Mouse (Mus musculus) erythroid progenitor cell, adult 5-6 weeks (primary cell): ENCODE measurements around the gene Il6ra. TPM values are rescaled to one million over a fixed set of nuclear protein-coding genes. Genes with fewer than 3 reads are reported as not detected.

Experiments
- ATAC-seq: replicated peaks from 2 replicates; pipeline ENCODE4 v1.8.0; 2016; ENCODE audit warnings: moderate number of reproducible peaks, mild to moderate bottlenecking, moderate TSS enrichment, inconsistent platforms; ENCODE audit not compliant: poor library complexity, low FRiP score, severe bottlenecking
- total RNA-seq, 2 experiments: library from RNA; stranded (forward) in 1 of 2; stranded (reverse) in 1 of 2; fragments of 150-400 nt in 1 of 2; fragments of 186-747, 209-891 nt in 1 of 2; gene quantifications; 2 replicates each; pipeline versions ENCODE4 v1.2.3 to v1.2.4; 2015 to 2017; ENCODE audit warnings: low replicate concordance in 2 of 2

Il6ra gene
- total RNA-seq, 2 experiments from 2014 or later: 2.3 to 10.5 TPM

GRCm38 (mm10) chr3:89817056-89817455 lies 95.9 kb downstream of the Il6ra start:
- no peak for ATAC-seq

Other genes starting within 250 kb of the Il6ra start
- 36.0 and 68.1 TPM in 2 replicates for gene Adar, start 198.2 kb downstream of the Il6ra start, total RNA-seq (2015; ENCODE audit: low replicate concordance)
- 63.2 and 84.3 TPM in 2 replicates for gene Adar, start 198.2 kb downstream of the Il6ra start, total RNA-seq (2017; ENCODE audit: low replicate concordance)
- not detected in 2 replicates for gene Chrnb2, start 148.6 kb downstream of the Il6ra start, total RNA-seq (2015; ENCODE audit: low replicate concordance)
- 0.13 and 0.23 TPM in 2 replicates for gene Chrnb2, start 148.6 kb downstream of the Il6ra start, total RNA-seq (2017; ENCODE audit: low replicate concordance)
- 19.1 and 23.1 TPM in 2 replicates for gene Ube2q1, start 139.6 kb downstream of the Il6ra start, total RNA-seq (2015; ENCODE audit: low replicate concordance)
- 13.3 and 17.6 TPM in 2 replicates for gene Ube2q1, start 139.6 kb downstream of the Il6ra start, total RNA-seq (2017; ENCODE audit: low replicate concordance)
- gene She, start 81.8 kb downstream of the Il6ra start, total RNA-seq (2015; ENCODE audit: low replicate concordance): not detected in 2 replicates
- gene She, start 81.8 kb downstream of the Il6ra start, total RNA-seq (2017; ENCODE audit: low replicate concordance): 0.13 TPM in 1 of 2 replicates, not detected in the other
- 1.8 TPM in 1 of 2 replicates, not detected in the other for gene Atp8b2, start 50.3 kb upstream of the Il6ra start, total RNA-seq (2015; ENCODE audit: low replicate concordance)
- gene Atp8b2, start 50.3 kb upstream of the Il6ra start, total RNA-seq (2017; ENCODE audit: low replicate concordance): 1.2 and 2.1 TPM in 2 replicates
- gene Hax1, start 85.6 kb upstream of the Il6ra start, total RNA-seq (2015; ENCODE audit: low replicate concordance): 55.5 and 71.3 TPM in 2 replicates
- gene Hax1, start 85.6 kb upstream of the Il6ra start, total RNA-seq (2017; ENCODE audit: low replicate concordance): 41.2 and 68.0 TPM in 2 replicates
- 26.3 and 51.6 TPM in 2 replicates for gene 4933434E20Rik, start 138.4 kb upstream of the Il6ra start, total RNA-seq (2015; ENCODE audit: low replicate concordance)
- gene 4933434E20Rik, start 138.4 kb upstream of the Il6ra start, total RNA-seq (2017; ENCODE audit: low replicate concordance): 28.5 and 29.4 TPM in 2 replicates
- gene Ubap2l, start 139.4 kb upstream of the Il6ra start, total RNA-seq (2015; ENCODE audit: low replicate concordance): 157 and 197 TPM in 2 replicates
- 107 and 126 TPM in 2 replicates for gene Ubap2l, start 139.4 kb upstream of the Il6ra start, total RNA-seq (2017; ENCODE audit: low replicate concordance)
- gene Tpm3, start 159.5 kb upstream of the Il6ra start, total RNA-seq (2015; ENCODE audit: low replicate concordance): 134 and 153 TPM in 2 replicates
- 196 and 241 TPM in 2 replicates for gene Tpm3, start 159.5 kb upstream of the Il6ra start, total RNA-seq (2017; ENCODE audit: low replicate concordance)
- not detected in 2 replicates for gene Nup210l, start 190.9 kb upstream of the Il6ra start, total RNA-seq (2015; ENCODE audit: low replicate concordance)
- gene Nup210l, start 190.9 kb upstream of the Il6ra start, total RNA-seq (2017; ENCODE audit: low replicate concordance): not detected in 2 replicates